Mouse (Mus musculus) liver, embryonic 16.5 days (tissue): ENCODE measurements at regions not wholly inside any gene's neighbourhood (a gene's known extent, or its start where the extent isn't known, plus 50 kb on each side); places are given as distances from the start of the nearest gene placed in this dataset.

Experiments used
- ATAC-seq: fragments of 200-750 bp; cut with Nextera tagmentation; 2 replicates; pipeline ENCODE4 v1.8.0; 2017; ENCODE audit warnings: low read depth, mild to moderate bottlenecking, moderate number of reproducible peaks, moderate library complexity
- H3K27ac ChIP-seq: fragments of 300-500 bp; sonication (generic); 2 replicates; pipeline ENCODE4 v1.5.1; 2014; ENCODE audit warnings: mild to moderate bottlenecking, low read length
- H3K27me3 ChIP-seq: fragments of 300-500 bp; sonication (generic); 2 replicates; pipeline ENCODE4 v1.6.1; 2014; ENCODE audit warnings: low read depth, low read length, mixed read lengths; ENCODE audit not compliant: control insufficient read depth, insufficient read depth
- H3K36me3 ChIP-seq: fragments of 300-500 bp; sonication (generic); 2 replicates; pipeline ENCODE4 v1.6.1; 2014; ENCODE audit warnings: mild to moderate bottlenecking; ENCODE audit not compliant: control insufficient read depth, insufficient read depth
- H3K4me1 ChIP-seq: fragments of 300-500 bp; sonication (generic); 2 replicates; pipeline ENCODE4 v1.6.1; 2014; ENCODE audit warnings: low read depth, low read length, mixed read lengths; ENCODE audit not compliant: control insufficient read depth
- H3K4me2 ChIP-seq: fragments of 300-500 bp; sonication (generic); 2 replicates; pipeline ENCODE4 v1.6.1; 2014; ENCODE audit warnings: low read depth, low read length, mixed read lengths
- H3K4me3 ChIP-seq: fragments of 300-500 bp; sonication (generic); 2 replicates; pipeline ENCODE4 v1.5.1; 2014; ENCODE audit warnings: low read depth, mild to moderate bottlenecking, low read length
- H3K9ac ChIP-seq: fragments of 300-500 bp; sonication (generic); 2 replicates; pipeline ENCODE4 v1.6.1; 2014; ENCODE audit warnings: low read depth, low read length
- H3K9me3 ChIP-seq: fragments of 300-500 bp; sonication (generic); replicated peaks from 2 replicates; pipeline ENCODE4 v1.6.1; 2016; ENCODE audit warnings: low read length; ENCODE audit not compliant: control insufficient read depth
- WGBS: fragments of 180-500 bp; shearing (Covaris S2); extraction: QIAGEN DNeasy Blood & Tissue Kit; methylation state at CpG from one replicate; pipeline ENCODE4 v1.1.7; 2014; ENCODE audit not compliant: insufficient replicate concordance; 5-methylcytosine and 5-hydroxymethylcytosine counted together

GRCm38 (mm10) chr5:119178805-119179204, 491.7 kb upstream of the Tbx3 start:
- no peaks in the 10 kb centered on the region for H3K27me3 ChIP-seq
- no peak overlapping the region for H3K27ac ChIP-seq
- H3K36me3 ChIP-seq, result no peaks in the 10 kb centered on the region
- WGBS, result 45% methylated on average over 9 of the region's 9 CpGs
- no peak overlapping the region for H3K4me2 ChIP-seq
- no peak for ATAC-seq
- H3K4me3 ChIP-seq, result no peak overlapping the region
- H3K9me3 ChIP-seq, result no peaks in the 10 kb centered on the region; the same call in 1 of the 2 replicates
- H3K4me1 ChIP-seq, result no peaks in the 10 kb centered on the region
- H3K9ac ChIP-seq, result no peak overlapping the region

- WGBS, result 21% methylated on average over 5 of the region's 5 CpGs
- no peaks in the 10 kb centered on the region for H3K36me3 ChIP-seq
- H3K4me1 ChIP-seq, result no peaks in the 10 kb centered on the region
Observed at GRCm38 (mm10) chr5:119183545-119184047, 486.9 kb upstream of the Tbx3 start.

GRCm38 (mm10) chr5:119186611-119187010, 483.9 kb upstream of the Tbx3 start:
- Histone ChIP-seq H3K4me2 (no peak overlapping the region), H3K9me3 (no peaks in the 10 kb centered on the region; the same call in 1 of the 2 replicates), H3K27ac (no peak overlapping the region), H3K4me1 (no peaks in the 10 kb centered on the region), H3K9ac (no peak overlapping the region), H3K36me3 (no peaks in the 10 kb centered on the region), H3K27me3 (no peaks in the 10 kb centered on the region), H3K4me3 (no peak overlapping the region)
- ATAC-seq, result no peak
- 64% methylated on average over 3 of the region's 3 CpGs for WGBS

More at GRCm38 (mm10) chr5:119183545-119184047, 486.9 kb upstream of the Tbx3 start:
- no peak for ATAC-seq
- no peak overlapping the region for H3K4me2 ChIP-seq
- H3K4me3 ChIP-seq, result no peak overlapping the region
- no peaks in the 10 kb centered on the region for H3K9me3 ChIP-seq
- H3K9ac ChIP-seq, result no peak overlapping the region
- no peaks in the 10 kb centered on the region for H3K27me3 ChIP-seq
- H3K27ac ChIP-seq, result no peak overlapping the region

GRCm38 (mm10) chr5:119188476-119188875, 482.0 kb upstream of the Tbx3 start:
- Histone ChIP-seq H3K36me3 (no peaks in the 10 kb centered on the region), H3K27me3 (no peaks in the 10 kb centered on the region), H3K4me3 (no peak overlapping the region), H3K9ac (no peak overlapping the region), H3K27ac (no peak overlapping the region), H3K9me3 (no peaks in the 10 kb centered on the region; the same call in 1 of the 2 replicates), H3K4me1 (no peaks in the 10 kb centered on the region), H3K4me2 (no peak overlapping the region)
- ATAC-seq, result no peak
- 35% methylated on average over 6 of the region's 6 CpGs for WGBS

- no peaks in the 10 kb centered on the region for H3K36me3 ChIP-seq
- no peak overlapping the region for H3K27ac ChIP-seq
- no peaks in the 10 kb centered on the region for H3K27me3 ChIP-seq
- H3K9ac ChIP-seq, result no peak overlapping the region
- 54% methylated on average over 21 of the region's 21 CpGs for WGBS
- no peak overlapping the region for H3K4me3 ChIP-seq
- no peaks in the 10 kb centered on the region for H3K4me1 ChIP-seq
- H3K4me2 ChIP-seq, result no peak overlapping the region
- no peaks in the 10 kb centered on the region; the same call in 1 of the 2 replicates for H3K9me3 ChIP-seq
- no peak for ATAC-seq
Observed at GRCm38 (mm10) chr5:119193699-119194681, 476.5 kb upstream of the Tbx3 start.

GRCm38 (mm10) chr5:119199906-119200305, 470.6 kb upstream of the Tbx3 start:
- no peaks in the 10 kb centered on the region for H3K27me3 ChIP-seq
- no peak overlapping the region for H3K9ac ChIP-seq
- no peak overlapping the region for H3K4me2 ChIP-seq
- no peak overlapping the region for H3K27ac ChIP-seq
- WGBS, result 31% methylated on average over 9 of the region's 9 CpGs
- H3K4me3 ChIP-seq, result no peak overlapping the region
- H3K36me3 ChIP-seq, result no peaks in the 10 kb centered on the region
- H3K4me1 ChIP-seq, result no peaks in the 10 kb centered on the region
- H3K9me3 ChIP-seq, result no peaks in the 10 kb centered on the region
- ATAC-seq, result no peak

DNA sequence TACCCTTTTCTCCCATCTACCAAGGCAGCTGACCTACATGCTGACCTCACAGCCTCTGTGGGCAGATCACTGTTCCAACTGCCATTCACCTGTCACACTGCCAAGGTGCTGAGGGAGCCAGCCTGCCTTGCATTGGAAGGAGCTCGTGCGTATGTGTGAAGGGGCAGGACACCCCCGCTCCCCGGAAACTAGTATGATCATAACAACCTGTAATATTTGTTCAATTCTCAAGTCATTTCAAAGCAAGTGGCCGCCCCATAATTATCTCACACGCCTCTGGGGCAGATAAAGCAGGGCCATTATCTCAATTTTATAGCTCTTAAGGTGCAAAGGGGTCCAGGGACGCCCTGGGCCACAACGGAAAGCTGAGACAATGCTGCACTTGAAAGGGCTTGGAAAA, 469.2 kb upstream of the Tbx3 start:
- 58% methylated on average over 8 of the region's 8 CpGs for WGBS
- H3K9ac ChIP-seq, result no peak overlapping the region
- no peaks in the 10 kb centered on the region for H3K4me1 ChIP-seq
- H3K27ac ChIP-seq, result no peak overlapping the region
- no peaks in the 10 kb centered on the region for H3K27me3 ChIP-seq
- no peak overlapping the region for H3K4me3 ChIP-seq
- H3K4me2 ChIP-seq, result no peak overlapping the region
- H3K9me3 ChIP-seq, result no peaks in the 10 kb centered on the region; the same call in 1 of the 2 replicates
- ATAC-seq, result no peak
- H3K36me3 ChIP-seq, result no peaks in the 10 kb centered on the region

DNA sequence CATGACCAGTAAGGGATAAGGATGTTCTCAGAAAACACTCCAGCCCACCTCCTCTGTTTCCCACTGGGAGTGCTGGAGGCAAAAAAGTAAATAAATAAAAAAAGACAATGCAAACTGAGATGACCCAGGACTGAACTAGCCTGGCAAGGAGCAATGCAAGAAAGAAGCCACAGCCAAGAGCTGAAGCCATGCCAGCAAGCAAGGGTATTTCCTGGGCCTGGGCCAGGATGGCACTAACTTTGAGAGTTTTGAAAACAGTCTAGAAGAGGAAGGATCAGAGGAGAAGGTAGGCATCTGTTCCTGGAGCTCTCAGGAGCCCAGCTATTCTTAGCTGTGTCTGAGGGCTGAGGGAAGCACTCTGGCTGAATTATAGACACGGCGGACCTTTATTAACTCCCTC, 465.7 kb upstream of the Tbx3 start:
- H3K4me2 ChIP-seq, result no peak overlapping the region
- no peaks in the 10 kb centered on the region for H3K27me3 ChIP-seq
- H3K36me3 ChIP-seq, result no peaks in the 10 kb centered on the region
- H3K9me3 ChIP-seq, result no peaks in the 10 kb centered on the region; the same call in 1 of the 2 replicates
- ATAC-seq, result no peak
- H3K4me3 ChIP-seq, result no peak overlapping the region
- no peak overlapping the region for H3K27ac ChIP-seq
- H3K4me1 ChIP-seq, result no peaks in the 10 kb centered on the region
- H3K9ac ChIP-seq, result no peak overlapping the region
- WGBS, result 52% methylated on average over 2 of the region's 2 CpGs

GRCm38 (mm10) chr5:119208077-119208476, 462.4 kb upstream of the Tbx3 start:
- no peak overlapping the region for H3K27ac ChIP-seq
- no peaks in the 10 kb centered on the region for H3K27me3 ChIP-seq
- WGBS, result 64% methylated on average over 13 of the region's 13 CpGs
- H3K36me3 ChIP-seq, result no peaks in the 10 kb centered on the region
- H3K9me3 ChIP-seq, result no peaks in the 10 kb centered on the region; the same call in 1 of the 2 replicates
- ATAC-seq, result no peak
- no peak overlapping the region for H3K4me3 ChIP-seq
- no peaks in the 10 kb centered on the region for H3K4me1 ChIP-seq
- no peak overlapping the region for H3K4me2 ChIP-seq
- H3K9ac ChIP-seq, result no peak overlapping the region
